Mouse (Mus musculus) olfactory bulb, adult 2 months (tissue): Measurements from ENCODE around the gene Phgdh. TPM values are rescaled to one million over a fixed set of nuclear protein-coding genes. Genes with fewer than 3 reads are reported as not detected.
A peak's percentile ranks its signal among the peaks of the same experiment; 100 is the strongest.

Experiments
- H3K27ac ChIP-seq: fragments of 200-500 bp; 2 replicates; pipeline ENCODE4 v1.5.1; 2012; ENCODE audit warnings: low read depth, low read length; ENCODE audit not compliant: insufficient read depth
- H3K4me1 ChIP-seq: fragments of 200-500 bp; 2 replicates; pipeline ENCODE4 v1.6.1; 2012; ENCODE audit warnings: low read length; ENCODE audit not compliant: control insufficient read depth, insufficient read depth
- H3K4me3 ChIP-seq: fragments of 200-500 bp; 2 replicates; pipeline ENCODE4 v1.5.1; 2012; ENCODE audit warnings: mild to moderate bottlenecking, low read depth, low read length, moderate library complexity; ENCODE audit not compliant: insufficient read depth
- CTCF ChIP-seq: fragments of 200-500 bp; IDR thresholded peaks from 2 replicates; pipeline ENCODE4 v1.5.1; 2012; ENCODE audit warnings: low read depth, mild to moderate bottlenecking, low read length, moderate library complexity; ENCODE audit not compliant: insufficient read depth
- POLR2A ChIP-seq: fragments of 200-500 bp; IDR thresholded peaks from 2 replicates; pipeline ENCODE4 v1.6.1; 2012; ENCODE audit warnings: mild to moderate bottlenecking, low read depth, low read length, moderate library complexity; ENCODE audit not compliant: insufficient read depth
- WGBS: fragments of 180-500 bp; shearing (Covaris S2); methylation state at CpG from one replicate; pipeline ENCODE4 v1.1.7; 2018; 5-methylcytosine and 5-hydroxymethylcytosine counted together
- polyA plus RNA-seq: library from polyadenylated mRNA; stranded (reverse); fragments of >200 nt; gene quantifications from 2 replicates; pipeline ENCODE4 v1.2.4, GENCODE M21; 2012; ENCODE audit warnings: low replicate concordance; ENCODE audit not compliant: missing spikeins, insufficient read depth, insufficient read length

The Phgdh gene
- polyA plus RNA-seq, 1 experiment: not detected

- no peak overlapping the region for H3K4me3 ChIP-seq
- H3K27ac ChIP-seq: no peak overlapping the region
- no peak for TF ChIP-seq CTCF
- TF ChIP-seq POLR2A: no peak
- H3K4me1 ChIP-seq: no peaks in the 10 kb centered on the region
- 57% methylated on average over 10 of the region's 10 CpGs for WGBS
Measured at GRCm38 (mm10) chr3:98355344-98356025, 15.7 kb upstream of the Phgdh start.

GRCm38 (mm10) chr3:98353892-98354291 lies 14.1 kb upstream of the Phgdh start:
- Histone ChIP-seq H3K27ac (no peak overlapping the region), H3K4me1 (no peaks in the 10 kb centered on the region), H3K4me3 (no peak overlapping the region)
- TF ChIP-seq POLR2A: no peak
- no peak for TF ChIP-seq CTCF
- WGBS: 35% methylated on average over 7 of the region's 7 CpGs

- WGBS: 27% methylated on average over 7 of the region's 8 CpGs
- H3K27ac ChIP-seq: no peak overlapping the region
- 0 out of 2 replicates have a peak, but pooled peaks cover 2% of the 10 kb centered on the region for H3K4me1 ChIP-seq
- TF ChIP-seq CTCF: no peak
- no peak for TF ChIP-seq POLR2A
- no peak overlapping the region for H3K4me3 ChIP-seq
Measured at GRCm38 (mm10) chr3:98348705-98349104, 8.9 kb upstream of the Phgdh start.

GRCm38 (mm10) chr3:98348106-98348505 lies 8.3 kb upstream of the Phgdh start:
- TF ChIP-seq POLR2A (no peak), CTCF (no peak)
- 86% methylated on average over 6 of the region's 6 CpGs for WGBS
- Histone ChIP-seq H3K4me3 (no peak overlapping the region), H3K27ac (no peak overlapping the region), H3K4me1 (0 out of 2 replicates have a peak, but pooled peaks cover 2% of the 10 kb centered on the region)

DNA sequence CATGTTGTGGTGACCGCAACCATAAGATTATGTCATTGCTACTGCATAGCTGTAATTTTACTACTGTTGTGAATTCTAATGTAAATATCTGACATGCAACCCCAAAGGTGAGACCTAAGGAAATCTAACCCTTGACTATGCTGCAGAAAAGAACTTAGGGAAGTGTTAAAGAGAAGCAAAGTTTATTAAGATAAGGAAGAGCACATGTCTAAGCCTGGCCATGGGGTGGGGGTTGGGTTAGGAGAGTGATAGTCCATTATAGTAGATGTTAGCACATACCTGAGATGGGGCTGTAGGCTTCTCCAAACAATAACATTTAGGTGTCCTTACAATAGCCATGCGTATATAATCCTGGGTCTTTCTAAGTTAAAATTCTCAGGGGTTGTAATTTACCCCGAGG lies 3.4 kb upstream of the Phgdh start:
- Histone ChIP-seq H3K27ac (no peak overlapping the region), H3K4me1 (peaks cover 10% of the 10 kb centered on the region), H3K4me3 (no peak overlapping the region)
- 89% methylated on average over 3 of the region's 3 CpGs for WGBS
- TF ChIP-seq POLR2A: no peak
- TF ChIP-seq CTCF: no peak

DNA sequence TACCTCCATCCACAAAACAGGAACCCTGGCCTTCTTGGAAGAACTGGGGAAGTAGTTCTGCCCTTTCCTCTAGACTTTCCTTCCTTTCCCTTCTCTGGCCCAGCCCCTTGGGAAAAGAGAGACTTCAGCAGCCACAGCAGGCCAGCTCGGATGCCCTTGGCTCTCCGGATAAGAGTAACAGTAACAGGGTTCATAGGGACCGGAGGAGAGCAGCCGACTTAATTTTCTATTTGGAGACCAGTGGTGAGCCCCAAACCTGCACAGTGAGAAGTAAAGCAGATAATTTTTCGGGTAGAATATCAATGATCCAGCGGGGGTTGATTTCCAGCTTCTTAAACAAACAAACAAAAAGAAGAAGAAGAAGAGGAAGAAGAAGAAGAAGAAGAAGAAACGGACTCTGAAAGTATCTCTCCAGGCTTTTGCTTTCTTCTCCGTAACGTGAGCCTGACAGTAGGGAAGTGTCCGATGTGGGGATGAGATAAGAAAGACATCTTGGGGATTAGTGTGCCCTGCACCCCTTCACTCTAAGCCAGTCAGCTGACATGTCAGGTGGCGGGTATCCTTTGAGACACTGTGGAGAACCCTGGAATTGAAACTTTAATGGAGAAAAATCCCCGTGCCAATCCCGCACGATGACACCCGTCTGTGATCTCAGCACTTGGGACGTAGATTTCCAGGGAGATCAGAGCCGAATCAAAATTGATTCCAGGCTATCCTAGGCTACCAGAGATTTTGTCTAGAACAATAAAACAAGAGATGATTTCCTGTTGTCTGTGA lies 1.2 kb upstream of the Phgdh start:
- WGBS: 94% methylated on average over 17 of the region's 17 CpGs
- Histone ChIP-seq H3K4me1 (peaks cover 10% of the 10 kb centered on the region), H3K4me3 (no peak overlapping the region), H3K27ac (no peak overlapping the region)
- TF ChIP-seq POLR2A (no peak), CTCF (no peak)

DNA sequence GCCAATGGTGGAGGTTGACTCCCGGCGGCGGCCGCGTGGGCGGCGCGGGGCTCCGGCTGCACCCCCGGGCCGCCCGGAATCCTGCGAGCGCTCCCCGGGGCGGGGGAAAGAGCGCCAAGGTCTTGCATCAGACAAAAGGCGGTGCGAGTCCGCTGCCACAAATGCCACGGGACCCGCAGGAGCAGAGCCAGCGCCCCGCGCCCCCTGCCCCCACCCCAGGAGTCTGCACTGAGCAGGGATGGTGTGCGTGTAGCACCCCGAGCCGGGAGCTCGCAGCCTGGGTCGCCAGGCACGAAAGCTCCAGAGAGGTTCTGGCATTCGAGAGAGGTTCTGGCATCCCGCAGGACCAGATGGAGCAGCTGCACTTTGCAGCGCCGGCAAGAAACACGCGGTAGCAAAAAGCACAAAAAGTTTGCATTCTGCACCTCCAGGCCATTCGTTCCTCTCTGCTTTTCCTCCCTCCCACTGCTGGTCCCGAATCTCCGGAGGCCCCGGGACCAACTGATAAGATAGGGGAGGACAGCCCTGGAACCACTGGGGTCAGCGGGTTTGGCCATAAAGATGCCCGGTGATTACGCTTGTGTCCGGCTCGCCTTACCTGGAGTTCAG lies 589 bp downstream of the Phgdh start:
- TF ChIP-seq POLR2A (no peak), CTCF (no peak)
- Histone ChIP-seq H3K27ac (no peak overlapping the region), H3K4me3 (peak overlapping the region; percentile 30), H3K4me1 (peaks cover 15% of the 10 kb centered on the region)
- 1% methylated on average over 46 of the region's 46 CpGs for WGBS

DNA sequence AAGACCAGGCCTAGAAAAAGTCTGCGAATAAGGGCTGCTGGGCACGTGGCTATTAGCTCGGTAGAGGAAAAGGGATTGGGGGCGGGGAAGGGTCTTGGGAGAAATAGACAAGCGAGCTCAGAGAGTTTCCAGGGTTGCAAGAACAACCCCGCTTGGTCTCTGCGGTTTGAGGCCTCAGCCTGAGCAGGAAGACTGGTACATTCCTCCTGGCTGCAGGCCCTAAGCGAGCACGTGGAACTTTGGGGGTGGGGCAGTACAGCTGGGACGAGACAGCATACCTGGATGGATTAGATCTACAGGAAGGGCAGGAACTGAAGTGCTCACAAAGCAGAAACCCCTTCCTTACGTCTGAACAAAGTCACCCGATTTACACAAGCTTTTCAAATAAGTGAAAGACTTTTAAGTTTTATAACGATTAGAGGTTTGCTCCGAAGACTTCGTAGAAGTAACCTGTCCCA lies 1.2 kb downstream of the Phgdh start:
- 28% methylated on average over 15 of the region's 15 CpGs for WGBS
- H3K27ac ChIP-seq: no peak overlapping the region
- TF ChIP-seq POLR2A (no peak), CTCF (no peak)
- peaks cover 15% of the 10 kb centered on the region for H3K4me1 ChIP-seq
- peak overlapping the region; percentile 30 for H3K4me3 ChIP-seq
